Comparison of ENCODE assay signal across 26 mouse cellular contexts in the genomic region with DNA sequence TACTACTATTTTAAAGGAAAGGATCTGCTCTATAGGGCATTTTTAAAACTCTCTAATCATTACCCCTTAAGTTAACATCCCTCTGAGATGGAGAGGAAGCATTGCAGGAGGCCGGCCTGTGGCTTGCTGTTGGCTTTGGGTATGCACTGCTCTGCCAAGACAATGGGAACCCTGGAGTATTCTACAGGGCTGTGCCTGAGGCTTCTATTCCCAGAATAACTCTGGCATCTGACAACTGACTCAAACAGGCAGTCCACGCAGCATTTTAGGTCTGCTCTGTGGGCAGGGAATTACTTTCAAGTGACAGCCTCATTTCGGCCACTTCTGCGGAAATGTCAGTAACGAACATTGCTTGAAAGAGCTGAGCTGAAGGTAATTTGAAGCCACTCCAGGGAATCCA.
DNase-seq lines count a peak whose midpoint lies in the region; ATAC-seq lines count a peak whose summit lies in the region.
"Had no signal": no experiment of that assay in that cellular context is flagged by ENCODE, and none has a peak within 500 bp of the region (broad histone marks: within the 10 kb centered on the region; RNA-seq: fewer than 3 reads in every experiment).

No protein-coding gene starts in this region.

- H3K4me3 ChIP-seq in embryonic facial prominence, embryonic 14.5 days (ENCODE audit: low read depth, low read length), result no peak overlapping the region
- no peak overlapping the region for H3K4me3 ChIP-seq in embryonic facial prominence, embryonic 10.5 days
- H3K4me3 ChIP-seq: forebrain, embryonic 15.5 days; heart, embryonic 13.5 days; liver, embryonic 15.5 days had no signal

- H3K9ac ChIP-seq in embryonic facial prominence, embryonic 14.5 days (ENCODE audit: low read depth, low read length), result no peak overlapping the region
- H3K9ac ChIP-seq: forebrain, embryonic 15.5 days; heart, embryonic 13.5 days; hindbrain, embryonic 14.5 days; liver, embryonic 15.5 days; lung, embryonic 14.5 days had no signal

- no peak overlapping the region for H3K27ac ChIP-seq in embryonic facial prominence, embryonic 14.5 days (replicated peaks; ENCODE audit: low read depth, low read length)
- no peak overlapping the region for H3K27ac ChIP-seq in embryonic facial prominence, embryonic 10.5 days (replicated peaks)
- H3K27ac ChIP-seq: forebrain, embryonic 15.5 days; heart, embryonic 13.5 days; hindbrain, embryonic 14.5 days; liver, embryonic 15.5 days had no signal

- H3K4me2 ChIP-seq in embryonic facial prominence, embryonic 14.5 days (ENCODE audit: low read depth, low read length), result no peak overlapping the region
- H3K4me2 ChIP-seq: forebrain, embryonic 15.5 days; heart, embryonic 13.5 days; hindbrain, embryonic 14.5 days; liver, embryonic 15.5 days; lung, embryonic 14.5 days; midbrain, embryonic 11.5 days had no signal

- H3K27me3 ChIP-seq in embryonic facial prominence, embryonic 14.5 days (replicated peaks; ENCODE audit: control insufficient read depth, insufficient read depth, low read length), result no peaks in the 10 kb centered on the region
- H3K27me3 ChIP-seq in embryonic facial prominence, embryonic 10.5 days (replicated peaks; ENCODE audit: low read depth, poor library complexity, severe bottlenecking), result no peaks in the 10 kb centered on the region
- H3K27me3 ChIP-seq: forebrain, embryonic 15.5 days; heart, embryonic 13.5 days; liver, embryonic 15.5 days had no signal

- no peak for ATAC-seq in embryonic facial prominence, embryonic 14.5 days (ENCODE audit: low read depth)
- ATAC-seq: forebrain, embryonic 15.5 days; intestine, postnatal 0 days; Patski had no signal

- intact Hi-C loops in gastrocnemius, postnatal 36 days (cut with DNase I), result loop anchor here (5.0 to 10.0 kb wide), 2 partner anchors 183 to 211 kb away; a partner anchor contains a TSS

- 34% methylated on average over 5 of the region's 5 CpGs for WGBS in embryonic facial prominence, embryonic 14.5 days
- 63% methylated on average over 5 of the region's 5 CpGs for WGBS in embryonic facial prominence, embryonic 10.5 days

- H3K36me3 ChIP-seq in embryonic facial prominence, embryonic 14.5 days (ENCODE audit: control insufficient read depth, insufficient read depth, low read length), result no peaks in the 10 kb centered on the region
- no peaks in the 10 kb centered on the region for H3K36me3 ChIP-seq in embryonic facial prominence, embryonic 10.5 days (replicated peaks)
- H3K36me3 ChIP-seq: forebrain, embryonic 15.5 days; G1E; heart, embryonic 13.5 days; liver, embryonic 15.5 days had no signal

- no peaks in the 10 kb centered on the region for H3K4me1 ChIP-seq in embryonic facial prominence, embryonic 14.5 days (ENCODE audit: control insufficient read depth, insufficient read depth, low read length)
- H3K4me1 ChIP-seq in embryonic facial prominence, embryonic 10.5 days, result no peaks in the 10 kb centered on the region
- H3K4me1 ChIP-seq: forebrain, embryonic 15.5 days; heart, embryonic 13.5 days; liver, embryonic 15.5 days had no signal

- no peaks in the 10 kb centered on the region for H3K9me3 ChIP-seq in embryonic facial prominence, embryonic 14.5 days (ENCODE audit: control insufficient read depth, low read length)
- no peaks in the 10 kb centered on the region for H3K9me3 ChIP-seq in embryonic facial prominence, embryonic 10.5 days
- H3K9me3 ChIP-seq: forebrain, embryonic 15.5 days; G1E; heart, embryonic 13.5 days; liver, embryonic 15.5 days had no signal

- DNase-seq in embryonic facial prominence, embryonic 14.5 days (ENCODE audit: low spot score), result peak; percentile 40
- no peak for DNase-seq in embryonic facial prominence, embryonic 10.5 days (ENCODE audit: low spot score)
- peak; percentile 57 for DNase-seq in Muller cell, postnatal 12 days (ENCODE audit: inconsistent ontology term)
- DNase-seq in cerebellum, adult 18-20 months, result peak; percentile 62 to 78
- DNase-seq in cerebellum, postnatal 10 days, result peak; percentile 60 to 70
- no peak for DNase-seq in layer of hippocampus, adult 18-20 months (ENCODE audit: low spot score in 2 of 2)
- DNase-seq in lung, postnatal 36 days, result no peak
- DNase-seq in gastrocnemius, postnatal 36 days, result no peak
- DNase-seq: adrenal gland, postnatal 14 days; heart, postnatal 10 days; kidney, adult 9 months; kidney, postnatal 10 days; layer of hippocampus, adult 9-11 months; liver; lung, embryonic 14.5 days; lung, postnatal 14 days; right cerebral cortex, postnatal 4 days; thymus, postnatal 4 days had no signal

Comparison
In these comparisons a context has a peak if more than half of its experiments do, and no peak if none do; other contexts are left out.
1. DNase-seq: peak in embryonic facial prominence, embryonic 14.5 days (single experiment), Muller cell, postnatal 12 days (single experiment), cerebellum, adult 18-20 months (2 of 2) and cerebellum, postnatal 10 days (2 of 2); none in embryonic facial prominence, embryonic 10.5 days (single experiment), layer of hippocampus, adult 18-20 months (0 of 2), lung, postnatal 36 days (single experiment) and gastrocnemius, postnatal 36 days (0 of 2).